In the genomic region with DNA sequence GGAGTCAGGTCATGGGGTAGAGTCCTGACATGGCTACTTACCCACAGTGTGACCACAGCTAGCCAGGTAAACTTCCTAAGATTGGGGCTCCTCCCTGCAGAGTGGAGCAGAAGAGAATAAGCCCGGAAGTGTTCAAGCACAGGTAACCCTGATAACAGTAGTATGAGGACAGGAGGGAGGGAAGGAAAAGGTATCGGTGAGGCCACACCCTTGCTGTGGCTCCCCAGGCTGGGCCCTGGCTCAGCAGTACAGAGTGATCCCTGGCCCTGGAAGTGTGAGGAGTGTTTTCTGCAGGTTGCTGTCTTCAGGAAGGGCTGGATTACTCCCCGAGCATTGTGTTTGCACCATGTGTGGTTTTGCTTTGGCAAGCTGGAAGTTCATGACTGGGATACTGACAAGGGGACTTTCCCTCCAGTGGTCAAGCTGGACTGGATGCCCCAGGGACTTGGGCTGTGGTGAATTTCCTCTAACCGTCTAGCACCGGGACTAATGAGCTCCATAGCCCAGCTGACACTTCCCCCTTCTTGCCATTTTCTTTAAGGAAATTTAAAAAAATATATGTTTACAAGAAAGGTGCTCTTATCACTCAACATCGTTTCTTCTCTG, we compare ENCODE assay signal across 16 mouse cellular contexts.
DNase-seq lines count a peak whose midpoint lies in the region; ATAC-seq and TF ChIP-seq lines count a peak whose summit lies in the region.
"Had no signal": no experiment of that assay in that cellular context is flagged by ENCODE, and none has a peak within 500 bp of the region (broad histone marks: within the 10 kb centered on the region; RNA-seq: fewer than 3 reads in every experiment).

No protein-coding gene starts in this region.

- H3K9me3 ChIP-seq in intestine, embryonic 15.5 days: no peaks in the 10 kb centered on the region
- H3K9me3 ChIP-seq in stomach, postnatal 0 days (ENCODE audit: control insufficient read depth, low read length): no peaks in the 10 kb centered on the region
- H3K9me3 ChIP-seq: embryonic facial prominence, embryonic 13.5 days; heart, embryonic 15.5 days; hindbrain, embryonic 15.5 days; limb, embryonic 15.5 days; neural tube, embryonic 13.5 days had no signal

- H3K9ac ChIP-seq in intestine, embryonic 15.5 days: no peak overlapping the region
- H3K9ac ChIP-seq in stomach, postnatal 0 days (ENCODE audit: low read length): no peak overlapping the region
- H3K9ac ChIP-seq: embryonic facial prominence, embryonic 13.5 days; heart, embryonic 15.5 days; hindbrain, embryonic 15.5 days; limb, embryonic 15.5 days; liver, postnatal 0 days; neural tube, embryonic 13.5 days had no signal

- peak; percentile 82 for ATAC-seq in intestine, embryonic 15.5 days
- peak; percentile 94 for ATAC-seq in stomach, postnatal 0 days (ENCODE audit: low FRiP score, low TSS enrichment)
- ATAC-seq: liver, postnatal 0 days had no signal

- no peak overlapping the region for H3K4me2 ChIP-seq in intestine, embryonic 15.5 days (replicated peaks)
- H3K4me2 ChIP-seq in stomach, postnatal 0 days (replicated peaks; ENCODE audit: low read depth): no peak overlapping the region
- H3K4me2 ChIP-seq: embryonic facial prominence, embryonic 13.5 days; heart, embryonic 15.5 days; hindbrain, embryonic 15.5 days; limb, embryonic 15.5 days; neural tube, embryonic 13.5 days had no signal

- WGBS in intestine, embryonic 15.5 days: 66% methylated on average over 6 of the region's 6 CpGs
- 47% methylated on average over 6 of the region's 6 CpGs for WGBS in stomach, postnatal 0 days

- no peak overlapping the region for H3K4me3 ChIP-seq in bone marrow macrophage, adult 2 months (ENCODE audit: insufficient read depth, low read length)
- no peak overlapping the region for H3K4me3 ChIP-seq in intestine, embryonic 15.5 days (replicated peaks)
- no peak overlapping the region for H3K4me3 ChIP-seq in stomach, postnatal 0 days (ENCODE audit: low read depth, low read length)
- H3K4me3 ChIP-seq: embryonic facial prominence, embryonic 13.5 days; heart, embryonic 15.5 days; hindbrain, embryonic 15.5 days; limb, embryonic 15.5 days; neural tube, embryonic 13.5 days had no signal

- DNase-seq in heart, adult 11 months: peak; percentile 96
- DNase-seq in heart, postnatal 4 days: no peak
- peak; percentile 60 for DNase-seq in stomach, postnatal 0 days (ENCODE audit: low spot score)
- no peak for DNase-seq in liver
- no peak for DNase-seq in kidney, adult 18-20 months
- DNase-seq: cerebellum, postnatal 10 days; gastrocnemius, postnatal 36 days; liver, postnatal 0 days; lung, postnatal 14 days had no signal

- no peak for TF ChIP-seq POLR2A in bone marrow macrophage, adult 2 months (IDR thresholded peaks at IDR 0.05; ENCODE audit: borderline replicate concordance, low read depth, low read length)

- TF ChIP-seq CTCF in bone marrow macrophage, adult 2 months (IDR thresholded peaks at IDR 0.05; ENCODE audit: low read depth, low read length): no peak
- TF ChIP-seq CTCF in stomach, postnatal 0 days (IDR thresholded peaks at IDR 0.05; ENCODE audit: low read depth): no peak

- no peaks in the 10 kb centered on the region for H3K36me3 ChIP-seq in intestine, embryonic 15.5 days
- no peaks in the 10 kb centered on the region for H3K36me3 ChIP-seq in stomach, postnatal 0 days (ENCODE audit: control insufficient read depth, insufficient read depth, low read length)
- H3K36me3 ChIP-seq: embryonic facial prominence, embryonic 13.5 days; heart, embryonic 15.5 days; hindbrain, embryonic 15.5 days; limb, embryonic 15.5 days; neural tube, embryonic 13.5 days had no signal

- no peaks in the 10 kb centered on the region for H3K27me3 ChIP-seq in intestine, embryonic 15.5 days (replicated peaks)
- no peaks in the 10 kb centered on the region for H3K27me3 ChIP-seq in stomach, postnatal 0 days (ENCODE audit: control insufficient read depth, insufficient read depth, low read length)
- H3K27me3 ChIP-seq: embryonic facial prominence, embryonic 13.5 days; hindbrain, embryonic 15.5 days; limb, embryonic 15.5 days; neural tube, embryonic 13.5 days had no signal

- no peak for TF ChIP-seq EP300 in stomach, postnatal 0 days (optimal IDR thresholded peaks at IDR 0.05)

- peak overlapping the region; percentile 14; the same call in 1 of the 2 replicates for H3K27ac ChIP-seq in bone marrow macrophage, adult 2 months (ENCODE audit: insufficient read depth, low read depth, low read length)
- peak overlapping the region; percentile 8; the same call in 1 of the 2 replicates for H3K27ac ChIP-seq in intestine, embryonic 15.5 days
- 0 out of 2 replicates have a peak overlapping the region, but pooled peaks have one; percentile 35 for H3K27ac ChIP-seq in stomach, postnatal 0 days (replicated peaks)
- H3K27ac ChIP-seq: embryonic facial prominence, embryonic 13.5 days; heart, embryonic 15.5 days; hindbrain, embryonic 15.5 days; limb, embryonic 15.5 days; neural tube, embryonic 13.5 days had no signal

- H3K4me1 ChIP-seq in bone marrow macrophage, adult 2 months (ENCODE audit: control insufficient read depth, insufficient read depth, low read length): peaks cover 39% of the 10 kb centered on the region
- peaks cover 11% of the 10 kb centered on the region for H3K4me1 ChIP-seq in intestine, embryonic 15.5 days (replicated peaks)
- H3K4me1 ChIP-seq in stomach, postnatal 0 days (replicated peaks; ENCODE audit: control insufficient read depth, insufficient read depth): no peaks in the 10 kb centered on the region
- H3K4me1 ChIP-seq: embryonic facial prominence, embryonic 13.5 days; hindbrain, embryonic 15.5 days; neural tube, embryonic 13.5 days had no signal

Comparison
In these comparisons a context has a peak if more than half of its experiments do, and no peak if none do; other contexts are left out.
1. DNase-seq: peak in heart, adult 11 months (single experiment) and stomach, postnatal 0 days (single experiment); none in heart, postnatal 4 days (single experiment), liver (single experiment) and kidney, adult 18-20 months (single experiment).
2. Peak in every context shown above with its lines, with median percentiles within 50 percentile points of each other: H3K27ac ChIP-seq.